Mouse (Mus musculus): ENCODE results near the gene Notch4.

The Notch4 gene

DNA sequence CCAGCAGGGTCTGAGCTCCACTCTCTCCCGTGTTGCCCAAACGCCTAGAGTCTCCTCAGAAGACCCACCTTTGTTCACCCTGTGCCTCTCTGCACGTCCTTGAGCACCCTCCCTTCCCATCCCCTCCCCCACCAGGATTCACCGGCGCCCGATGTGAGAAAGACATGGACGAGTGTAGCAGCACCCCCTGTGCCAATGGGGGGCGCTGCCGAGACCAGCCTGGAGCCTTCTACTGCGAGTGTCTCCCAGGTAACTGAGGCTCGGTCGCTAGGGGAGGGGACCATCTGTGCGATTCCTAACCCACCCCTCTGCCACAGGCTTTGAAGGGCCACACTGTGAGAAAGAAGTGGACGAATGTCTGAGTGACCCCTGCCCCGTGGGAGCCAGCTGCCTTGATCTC is 8.3 kb downstream of the Notch4 start:
- peak; percentile 35 for DNase-seq

- no peak for DNase-seq
Measured at GRCm38 (mm10) chr17:34576577-34576976, 12.5 kb downstream of the Notch4 start.

- DNase-seq: no peak
Measured at GRCm38 (mm10) chr17:34578070-34578469, 14.0 kb downstream of the Notch4 start.

- no peak for DNase-seq
Measured at GRCm38 (mm10) chr17:34582528-34582927, 18.5 kb downstream of the Notch4 start.

- peak; percentile 65 for DNase-seq
Measured at GRCm38 (mm10) chr17:34583397-34583796, 19.3 kb downstream of the Notch4 start.

GRCm38 (mm10) chr17:34583819-34584218 is 19.8 kb downstream of the Notch4 start:
- no peak for DNase-seq

DNA sequence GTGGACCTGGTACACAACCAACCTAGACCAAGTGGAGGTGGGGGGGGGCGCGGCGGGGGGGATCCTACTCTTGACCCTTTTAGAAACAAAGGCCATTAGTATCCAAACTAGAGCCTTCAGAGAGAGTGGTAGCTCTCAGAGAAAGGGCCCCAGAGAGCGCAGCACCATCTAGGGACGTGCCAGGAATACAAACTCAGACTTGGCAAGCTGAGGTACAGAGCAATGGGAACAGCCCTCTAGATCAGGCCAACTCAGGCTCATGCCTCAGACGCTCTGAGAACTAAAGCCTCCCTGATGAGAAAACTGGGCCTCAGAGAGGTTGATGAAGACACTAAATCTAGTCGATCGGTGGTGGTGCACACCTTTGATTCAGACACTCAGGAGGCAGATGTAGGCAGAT is 21.1 kb downstream of the Notch4 start:
- no peak for DNase-seq

DNA sequence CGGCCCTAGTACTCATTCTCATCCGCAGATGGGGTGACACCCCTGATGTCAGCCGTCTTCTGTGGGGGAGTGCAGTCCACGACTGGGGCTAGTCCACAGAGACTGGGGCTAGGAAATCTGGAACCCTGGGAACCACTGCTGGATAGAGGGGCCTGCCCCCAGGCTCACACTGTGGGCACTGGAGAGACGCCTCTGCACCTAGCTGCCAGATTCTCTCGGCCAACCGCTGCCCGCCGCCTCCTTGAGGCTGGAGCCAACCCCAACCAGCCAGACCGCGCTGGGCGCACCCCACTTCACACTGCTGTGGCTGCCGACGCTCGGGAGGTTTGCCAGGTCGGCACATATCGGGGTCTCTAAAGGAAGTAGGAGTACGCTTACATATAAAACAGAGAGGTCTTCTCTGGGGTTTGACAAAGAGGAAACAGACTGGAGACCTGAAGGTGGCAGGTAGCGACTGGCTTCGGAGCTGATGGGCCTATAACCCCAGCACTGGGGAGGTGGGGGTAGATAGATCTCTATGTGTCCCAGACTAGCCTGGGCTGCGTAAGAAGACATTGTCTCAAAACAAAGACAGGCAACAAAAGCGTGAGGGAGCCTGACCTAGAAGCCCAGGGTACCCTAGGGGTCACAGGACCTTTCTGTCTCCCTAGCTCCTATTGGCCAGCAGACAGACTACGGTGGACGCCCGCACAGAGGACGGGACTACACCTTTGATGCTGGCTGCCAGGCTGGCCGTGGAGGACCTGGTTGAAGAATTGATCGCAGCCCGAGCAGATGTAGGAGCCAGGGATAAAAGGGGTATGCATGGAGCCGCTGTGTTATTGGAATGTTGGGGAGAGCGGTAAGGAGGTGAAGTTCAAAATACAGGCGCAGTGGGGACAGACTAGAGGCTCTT is 22.1 kb downstream of the Notch4 start:
- DNase-seq: no peak

DNA sequence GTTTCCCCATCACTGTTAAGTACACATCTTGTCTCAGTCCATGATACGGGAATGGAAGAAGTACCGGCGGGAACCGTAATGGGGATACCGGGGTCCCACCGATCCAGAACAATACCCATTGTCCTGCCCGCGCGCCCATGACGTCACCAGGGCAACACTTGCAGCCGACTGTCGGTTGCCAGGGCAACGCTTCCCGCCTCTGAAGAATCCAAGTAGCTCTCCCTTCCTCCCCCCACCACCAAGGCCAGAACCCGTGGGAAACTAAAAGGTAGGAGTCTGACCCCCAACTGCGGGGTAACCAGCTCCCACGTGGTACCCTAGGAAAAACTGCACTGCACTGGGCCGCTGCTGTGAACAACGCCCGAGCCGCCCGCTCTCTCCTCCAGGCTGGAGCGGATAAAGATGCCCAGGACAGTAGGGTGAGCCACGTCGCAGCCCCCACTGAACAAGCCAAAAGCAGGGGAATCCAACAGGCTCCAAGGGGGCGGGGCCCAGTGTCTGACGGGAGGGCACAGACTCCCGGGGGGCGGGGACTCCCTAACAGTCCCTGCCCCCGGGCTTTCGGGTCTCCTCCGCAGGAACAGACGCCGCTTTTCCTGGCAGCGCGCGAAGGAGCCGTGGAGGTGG is 22.8 kb downstream of the Notch4 start:
- peak; percentile 94 for DNase-seq

- peak; percentile 97 for DNase-seq
Measured at GRCm38 (mm10) chr17:34587423-34587811, 23.3 kb downstream of the Notch4 start.

DNA sequence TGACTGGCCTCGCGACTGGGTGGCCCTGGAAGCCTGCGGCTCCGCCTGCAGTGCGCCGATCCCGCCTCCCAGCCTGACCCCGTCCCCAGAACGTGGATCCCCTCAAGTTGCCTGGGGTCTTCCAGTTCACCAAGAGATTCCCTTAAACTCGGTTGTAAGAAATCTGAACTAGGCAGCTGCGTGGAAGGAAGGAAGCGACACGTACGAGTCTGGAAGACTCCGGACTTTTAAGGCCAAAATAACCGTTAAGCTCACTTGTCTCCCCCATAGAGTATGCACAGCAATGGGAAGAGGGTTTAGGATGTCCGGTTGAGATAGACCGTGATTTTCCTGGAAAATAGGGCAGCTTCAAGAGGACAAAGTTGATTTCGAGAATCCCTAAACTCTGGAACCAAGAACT is 23.7 kb downstream of the Notch4 start:
- DNase-seq: no peak

DNA sequence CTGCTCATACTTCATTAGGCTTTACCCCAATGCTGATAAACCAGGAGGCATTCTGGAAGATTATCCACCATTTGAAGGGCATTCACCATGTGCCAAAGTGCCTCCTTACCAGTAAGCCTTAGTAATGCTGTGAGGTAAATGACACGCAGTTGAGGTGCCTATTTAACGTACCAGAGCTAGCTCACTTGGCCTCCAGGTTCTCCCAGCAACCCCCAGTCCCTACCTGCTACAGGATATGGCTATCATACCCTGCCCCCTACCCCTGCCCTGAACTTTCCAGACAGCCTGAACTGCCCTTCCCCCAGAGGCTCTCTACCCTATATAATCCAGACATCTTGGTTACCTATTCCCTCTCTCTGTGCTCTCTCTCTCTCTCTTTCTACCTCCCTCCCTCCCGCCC is 24.7 kb downstream of the Notch4 start:
- DNase-seq: no peak

DNA sequence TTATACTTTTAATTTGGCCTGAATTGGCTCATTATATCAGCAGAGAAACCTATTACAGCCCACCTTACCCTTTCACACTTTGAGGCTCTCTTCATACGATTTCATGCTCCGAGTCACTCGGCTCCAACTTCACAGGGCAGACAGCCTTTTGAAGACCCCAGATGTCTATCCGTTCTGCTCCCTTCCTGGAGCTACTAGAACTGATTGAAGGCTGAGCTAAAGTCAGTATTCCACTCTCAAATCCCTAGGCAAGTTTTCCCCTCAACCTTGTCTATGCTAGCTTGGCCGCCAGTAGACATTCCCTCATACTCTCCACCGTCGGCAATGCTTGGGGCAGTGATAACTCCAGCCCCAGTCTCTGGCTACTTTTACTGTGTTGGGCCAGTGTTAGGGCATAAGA is 25.1 kb downstream of the Notch4 start:
- DNase-seq: no peak

DNA sequence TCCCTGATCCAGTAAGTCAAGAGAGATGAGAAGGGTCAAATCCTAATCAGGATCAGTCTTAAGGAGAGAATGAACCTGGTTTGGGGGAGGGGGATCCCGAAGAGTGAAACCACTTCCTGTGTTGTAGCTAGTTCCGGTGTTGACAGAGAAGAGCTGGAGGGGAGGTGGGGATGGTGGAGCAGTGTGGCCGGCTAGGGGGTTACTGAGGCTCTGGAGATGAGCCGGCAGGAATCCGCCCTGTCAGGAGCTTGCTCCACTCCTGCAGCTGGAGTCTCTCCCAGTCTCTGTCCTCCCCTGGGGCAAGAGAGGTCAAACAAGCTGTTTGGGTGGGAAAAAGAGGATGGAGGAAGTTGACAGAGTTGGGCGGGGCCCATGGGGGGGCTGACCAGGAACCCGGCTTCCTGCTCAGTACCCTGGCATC is 25.6 kb downstream of the Notch4 start, which contains the start of gene Gpsm3:
TSS of gene Gpsm3 (plus strand) at position 126 of the 421 bp plus-strand sequence.
- peak; percentile 88 for DNase-seq

GRCm38 (mm10) chr17:34590154-34590987 is 26.3 kb downstream of the Notch4 start:
- DNase-seq: no peak

DNA sequence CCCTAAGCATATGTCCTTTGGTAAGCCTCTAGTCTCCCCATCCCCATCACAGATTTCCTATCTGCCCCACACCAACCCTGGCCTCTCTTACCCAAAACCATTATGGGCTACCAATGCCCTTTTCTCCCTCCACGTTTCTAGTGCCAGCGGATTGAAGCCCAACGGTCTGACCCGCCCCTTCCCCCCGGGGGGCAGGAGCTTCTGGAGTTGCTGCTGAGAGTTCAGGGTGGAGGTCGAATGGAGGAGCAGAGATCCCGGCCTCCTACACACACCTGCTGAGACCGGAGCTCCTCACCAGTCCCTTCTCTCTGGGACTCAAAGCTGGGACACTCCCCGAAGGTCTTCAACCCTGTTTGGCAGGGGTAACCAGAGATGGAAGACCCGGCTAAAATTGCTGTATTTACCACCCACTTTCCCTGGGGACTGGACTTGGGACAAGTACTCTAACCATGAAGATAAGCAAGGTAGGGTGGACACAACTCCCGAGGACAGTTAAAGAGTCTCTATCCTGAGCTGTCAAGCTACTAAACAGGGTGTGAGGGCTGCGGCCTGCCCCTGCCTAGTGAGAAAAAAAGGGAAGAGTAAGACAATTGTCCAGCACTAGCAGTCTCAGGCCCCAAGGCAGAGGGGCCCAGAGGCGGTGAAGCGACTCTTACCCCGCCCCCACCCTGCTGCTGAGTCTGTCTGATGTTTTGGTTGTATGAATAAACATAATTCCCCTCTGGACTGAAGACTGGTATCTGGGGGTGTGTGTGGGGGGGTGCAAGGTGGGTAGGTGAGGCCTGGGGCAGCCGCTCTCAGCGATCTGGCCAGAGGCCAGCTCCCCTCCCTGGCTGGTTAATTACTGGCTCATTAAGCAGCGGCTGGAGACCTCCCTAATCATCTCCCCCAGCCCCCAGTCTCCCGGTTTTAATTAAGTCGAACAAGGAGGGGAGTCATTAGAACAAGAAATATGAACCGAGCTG is 27.2 kb downstream of the Notch4 start, which contains the start of gene Pbx2:
TSS of gene Pbx2 (plus strand) at position 238 of the 965 bp plus-strand sequence.
- peak; percentile 49 for DNase-seq

- peak; percentile 96 for DNase-seq
Measured at GRCm38 (mm10) chr17:34591994-34592375, 27.9 kb downstream of the Notch4 start.

GRCm38 (mm10) chr17:34592581-34593549 is 28.8 kb downstream of the Notch4 start:
- peak; percentile 61 for DNase-seq

- peak; percentile 70 for DNase-seq
Measured at GRCm38 (mm10) chr17:34593752-34594525, 29.9 kb downstream of the Notch4 start.

GRCm38 (mm10) chr17:34596098-34596497 is 32.0 kb downstream of the Notch4 start:
- DNase-seq: no peak

Measured in lung, postnatal 10 days (tissue).